Mouse (Mus musculus) kidney, adult 11 months (tissue): ENCODE data around the gene Cnnm1.
"Not testable (repeated sequence)": the region's sequence is repeated elsewhere in the genome, so short reads cannot be mapped to it uniquely, and the experiment has no call there.

Experiments
- DNase-seq: peaks from one replicate; pipeline ENCODE4 v3.0.0; 2022

The Cnnm1 gene

GRCm38 (mm10) chr19:43465601-43466255 lies 25.5 kb downstream of the Cnnm1 start:
- DNase-seq: no peak

- DNase-seq: no peak
Observed at GRCm38 (mm10) chr19:43467927-43468685, 27.9 kb downstream of the Cnnm1 start.

- DNase-seq: no peak
Observed at GRCm38 (mm10) chr19:43469333-43469732, 29.1 kb downstream of the Cnnm1 start.

- no peak for DNase-seq
Observed at GRCm38 (mm10) chr19:43472331-43472730, 32.1 kb downstream of the Cnnm1 start.

- DNase-seq: no peak
Observed at GRCm38 (mm10) chr19:43472781-43473180, 32.5 kb downstream of the Cnnm1 start.

GRCm38 (mm10) chr19:43475642-43476041 lies 35.4 kb downstream of the Cnnm1 start:
- DNase-seq: peak; percentile 79

GRCm38 (mm10) chr19:43476063-43476462 lies 35.8 kb downstream of the Cnnm1 start:
- DNase-seq: no peak

GRCm38 (mm10) chr19:43477436-43477835 lies 37.2 kb downstream of the Cnnm1 start:
- no peak for DNase-seq

GRCm38 (mm10) chr19:43478891-43479290 lies 38.7 kb downstream of the Cnnm1 start:
- DNase-seq: peak; percentile 77

- DNase-seq: no peak
Observed at GRCm38 (mm10) chr19:43479431-43479830, 39.2 kb downstream of the Cnnm1 start.

- DNase-seq: no peak
Observed at GRCm38 (mm10) chr19:43480512-43480911, 40.3 kb downstream of the Cnnm1 start.

GRCm38 (mm10) chr19:43487429-43487828 lies 47.2 kb downstream of the Cnnm1 start:
- peak; percentile 38 for DNase-seq

- not testable (repeated sequence) for DNase-seq
Observed at GRCm38 (mm10) chr19:43493316-43493715, 53.1 kb downstream of the Cnnm1 start.

- no peak for DNase-seq
Observed at GRCm38 (mm10) chr19:43493878-43494277, 53.6 kb downstream of the Cnnm1 start.

- no peak for DNase-seq
Observed at GRCm38 (mm10) chr19:43494914-43495313, 54.7 kb downstream of the Cnnm1 start.

GRCm38 (mm10) chr19:43495846-43496245 lies 55.6 kb downstream of the Cnnm1 start:
- DNase-seq: peak; percentile 52

GRCm38 (mm10) chr19:43497440-43497839 lies 57.2 kb downstream of the Cnnm1 start:
- DNase-seq: no peak

- no peak for DNase-seq
Observed at GRCm38 (mm10) chr19:43498874-43499273, 58.6 kb downstream of the Cnnm1 start.

- no peak for DNase-seq
Observed at GRCm38 (mm10) chr19:43502630-43503029, 62.4 kb downstream of the Cnnm1 start.

- not testable (repeated sequence) for DNase-seq
Observed at GRCm38 (mm10) chr19:43503593-43503992, 63.4 kb downstream of the Cnnm1 start.

GRCm38 (mm10) chr19:43505441-43505840 lies 65.2 kb downstream of the Cnnm1 start:
- DNase-seq: no peak

GRCm38 (mm10) chr19:43510436-43511220 lies 70.4 kb downstream of the Cnnm1 start:
- DNase-seq: no peak
